Mouse (Mus musculus) 416B (cell line): ENCODE measurements around the gene Tenm2.

Source experiments
- DNase-seq: peaks from one replicate; pipeline ENCODE4 v3.0.0; 2011; ENCODE audit warnings: low read depth

Tenm2 gene

DNA sequence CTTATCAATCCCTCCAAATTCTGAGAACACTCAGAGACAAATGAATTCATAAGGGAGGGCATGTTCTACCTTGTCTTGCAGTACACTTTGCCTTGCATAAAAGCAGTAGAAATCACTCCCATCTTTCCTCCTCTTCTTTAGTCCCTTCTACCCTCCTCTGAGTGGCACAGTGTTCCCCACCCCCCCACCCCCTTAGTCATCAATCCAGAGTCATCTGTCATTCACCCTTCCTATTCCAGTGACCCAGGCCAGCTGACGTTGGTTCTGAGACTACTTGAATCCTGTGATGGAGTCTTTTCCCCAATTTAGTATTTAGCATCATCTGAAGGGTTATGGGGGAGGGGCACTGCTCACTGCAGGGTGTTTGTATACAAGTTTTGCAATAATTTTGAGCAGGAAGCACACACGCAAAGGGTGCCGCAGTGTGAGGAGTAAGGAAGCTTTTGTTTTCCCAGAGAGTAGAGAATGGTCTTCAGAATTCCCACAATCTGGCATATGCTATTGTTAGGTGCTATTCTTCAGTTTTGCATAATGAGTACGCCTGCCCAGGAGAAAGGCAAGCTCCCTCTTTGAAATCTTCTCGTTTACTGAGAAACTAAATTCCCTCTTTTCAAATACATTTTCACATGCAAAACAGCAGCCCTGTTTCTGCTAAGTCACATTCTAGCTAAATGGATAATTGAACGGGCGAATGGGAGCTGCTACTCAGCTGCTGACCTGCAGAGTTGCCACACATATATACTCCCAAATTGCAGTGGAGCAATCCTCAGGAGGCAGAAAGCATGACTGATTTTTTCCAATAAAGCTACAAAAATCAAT lies 1115.0 kb downstream of the Tenm2 start:
- DNase-seq = no peak

DNA sequence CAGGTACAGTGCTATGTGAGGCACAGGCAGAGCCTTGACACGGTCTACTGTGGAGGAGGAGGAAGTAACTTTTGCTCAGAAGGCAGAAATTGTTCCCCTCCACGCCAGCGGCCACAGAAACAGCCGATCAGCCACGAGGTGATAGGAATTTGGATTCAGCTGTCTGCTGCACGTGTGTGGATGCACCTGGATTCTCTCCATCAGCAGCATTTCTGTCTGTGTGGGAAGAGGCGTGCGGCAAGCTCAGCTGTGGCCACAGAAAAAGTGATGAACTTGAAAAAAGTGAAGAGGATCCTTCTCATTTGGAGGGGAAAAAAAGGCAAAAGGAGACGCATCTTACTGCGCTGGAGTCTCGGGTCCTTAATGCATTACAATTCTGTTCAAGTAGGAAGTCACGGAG lies 1122.4 kb downstream of the Tenm2 start:
- DNase-seq = no peak

DNA sequence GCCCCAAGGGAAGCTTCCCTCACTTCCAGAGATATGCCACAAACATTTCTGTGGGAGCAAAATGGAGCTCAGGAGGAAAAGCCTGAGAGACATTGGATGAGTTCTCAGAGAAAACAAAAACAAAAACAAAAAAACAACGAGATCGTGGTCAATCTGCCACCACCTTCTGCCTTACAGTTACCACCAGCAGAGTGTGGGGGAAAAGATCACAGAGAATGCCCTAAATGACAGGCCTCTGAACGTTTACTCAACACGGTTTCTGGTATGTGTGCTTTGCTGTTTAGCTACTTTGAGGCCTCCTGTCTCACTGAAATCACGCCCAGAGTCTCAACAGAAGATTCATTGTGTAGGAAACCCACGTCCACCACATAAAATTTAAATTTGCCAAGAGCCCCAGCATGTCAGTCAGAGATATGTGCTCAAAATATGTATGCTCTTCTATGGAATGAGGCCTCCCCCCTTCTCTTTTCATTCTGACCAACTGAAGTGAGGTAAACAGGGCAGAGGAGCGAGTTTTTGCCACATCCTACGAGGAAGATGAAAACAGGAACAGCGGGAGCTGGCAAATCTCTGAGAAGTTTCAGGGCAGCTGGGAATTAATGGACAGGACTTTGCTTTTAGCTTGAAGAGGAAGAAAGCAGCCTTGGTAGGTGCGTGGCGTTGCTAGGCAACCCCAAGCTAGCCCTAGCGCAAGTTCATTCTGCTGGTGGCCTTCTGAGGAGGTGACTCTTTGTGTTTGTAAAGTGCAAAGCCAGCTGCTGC lies 1126.6 kb downstream of the Tenm2 start:
- DNase-seq = no peak

DNA sequence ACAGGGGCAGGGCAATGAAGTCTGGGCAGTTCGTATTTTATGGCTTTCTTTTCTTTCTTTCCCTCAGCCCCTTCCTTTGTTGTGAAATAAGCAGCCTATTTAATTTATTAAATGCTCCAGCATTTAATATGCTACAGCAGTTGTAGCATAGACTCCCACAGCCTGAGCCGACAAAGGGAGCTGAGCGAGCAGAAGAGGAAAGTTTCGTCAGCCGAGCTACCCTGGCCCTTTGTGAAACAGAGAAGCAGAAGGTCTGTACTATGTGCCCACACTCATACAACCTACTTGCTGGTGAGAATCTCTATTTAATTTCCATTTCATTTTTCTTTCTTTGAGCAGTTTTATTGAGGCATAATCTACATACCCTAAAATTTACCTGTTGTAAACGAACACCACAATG lies 1127.9 kb downstream of the Tenm2 start:
- no peak for DNase-seq

DNA sequence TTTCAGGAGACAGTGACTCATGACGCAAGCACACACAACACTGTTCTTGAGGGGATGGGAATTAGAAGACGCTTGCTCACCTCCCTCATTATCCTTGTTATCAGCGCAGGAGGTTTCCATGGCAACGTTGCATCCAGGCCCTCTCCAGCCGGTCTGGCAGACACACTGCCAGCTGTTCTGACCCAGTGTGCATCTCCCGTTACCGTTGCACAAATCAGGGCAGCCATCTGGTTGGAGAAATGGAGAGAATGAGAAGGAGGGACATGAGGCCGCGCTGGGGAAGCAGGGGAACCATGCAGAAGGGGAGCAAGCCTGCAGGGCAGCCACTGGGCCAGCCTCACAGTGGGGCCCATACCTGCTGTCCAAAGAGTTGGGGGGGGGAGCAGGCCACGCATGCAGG lies 1129.1 kb downstream of the Tenm2 start:
- DNase-seq = no peak

DNA sequence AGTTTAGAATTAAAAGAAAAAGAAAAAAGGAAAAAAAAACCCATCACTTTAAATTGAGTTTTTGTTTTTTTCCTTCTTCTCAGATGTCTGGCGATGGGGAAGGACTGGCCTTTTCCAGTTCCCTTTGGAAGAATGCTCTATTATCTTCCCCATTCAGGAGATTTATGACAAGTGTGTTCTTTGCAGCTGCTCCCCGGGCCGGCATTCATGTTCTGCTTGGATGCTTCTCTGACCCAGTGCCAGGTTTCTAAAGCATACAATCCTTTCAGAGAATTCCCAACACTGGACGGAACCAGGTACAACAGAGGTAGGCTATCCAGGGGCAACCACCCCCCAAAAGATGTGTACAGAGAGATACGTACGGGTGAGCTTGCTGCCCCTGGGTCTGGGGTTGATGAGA lies 1132.2 kb downstream of the Tenm2 start:
- DNase-seq = no peak

DNA sequence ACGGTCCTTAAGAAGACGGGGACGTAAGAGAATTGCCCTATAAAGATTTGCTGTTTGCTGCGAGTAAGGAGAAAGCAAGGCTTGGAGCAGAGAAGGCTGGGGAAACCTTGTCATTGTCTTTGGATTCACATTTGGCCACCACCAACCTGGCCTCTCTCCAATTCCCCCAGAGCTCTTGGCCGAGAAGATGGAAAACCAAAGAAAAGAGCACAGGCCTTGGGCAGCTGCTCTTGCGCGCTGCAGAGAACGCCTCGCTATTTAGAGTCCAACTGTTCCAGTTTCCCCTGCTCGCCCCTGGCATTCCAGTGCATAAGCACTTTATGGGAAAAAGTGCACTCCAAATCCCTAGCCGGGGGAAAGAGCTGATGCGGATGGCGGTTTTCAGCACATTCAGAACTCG lies 1139.5 kb downstream of the Tenm2 start:
- DNase-seq = no peak

DNA sequence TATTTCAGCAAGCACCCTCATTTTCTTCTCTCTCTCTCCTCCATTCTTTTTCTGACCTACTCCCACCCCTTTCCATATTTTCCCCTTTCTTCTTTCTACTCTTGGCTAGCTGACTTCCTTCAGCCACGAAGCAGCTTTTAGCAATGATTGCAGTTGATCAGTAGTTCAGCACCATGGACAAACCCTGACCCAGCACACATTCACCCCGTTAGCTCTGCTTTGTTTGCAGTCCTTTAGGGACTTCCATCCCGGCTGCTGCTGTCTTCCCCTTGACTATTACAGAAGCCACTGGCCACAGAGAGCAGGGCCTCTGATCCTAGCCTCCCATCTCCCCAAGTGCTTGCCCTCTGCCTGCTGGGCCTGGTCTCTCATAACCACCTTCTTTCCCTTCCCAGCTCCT lies 1145.6 kb downstream of the Tenm2 start:
- DNase-seq = no peak

DNA sequence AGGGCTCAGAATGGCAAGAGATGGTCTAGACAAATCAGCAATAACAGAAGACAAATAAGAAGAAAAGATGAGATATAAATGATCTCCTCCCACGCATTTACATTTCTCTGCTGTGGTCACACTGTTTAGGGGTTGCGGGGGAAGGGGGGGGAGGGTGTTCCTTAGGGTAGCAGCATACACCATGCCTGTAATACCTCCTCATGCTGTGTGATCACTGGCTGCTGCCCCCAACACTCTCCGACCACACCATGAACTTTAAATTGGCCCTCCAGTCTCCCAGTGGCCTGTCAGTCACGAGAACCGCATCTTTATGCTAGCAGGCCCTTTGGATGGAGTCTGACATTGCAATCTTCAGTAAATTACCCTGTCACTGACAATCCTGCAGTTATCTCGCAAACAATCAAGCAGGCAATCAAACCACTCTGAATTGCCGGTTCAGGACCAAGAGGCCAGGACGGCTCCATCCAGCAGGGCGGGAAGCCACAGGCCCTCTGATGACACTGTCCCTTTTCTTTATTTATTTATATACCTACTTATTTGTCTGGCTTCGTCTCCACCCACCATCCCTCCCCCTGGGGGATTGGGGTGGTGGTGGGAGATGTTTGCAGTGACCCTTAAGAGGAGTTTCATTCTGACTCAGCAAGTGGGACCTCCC lies 1154.2 kb downstream of the Tenm2 start:
- no peak for DNase-seq

DNA sequence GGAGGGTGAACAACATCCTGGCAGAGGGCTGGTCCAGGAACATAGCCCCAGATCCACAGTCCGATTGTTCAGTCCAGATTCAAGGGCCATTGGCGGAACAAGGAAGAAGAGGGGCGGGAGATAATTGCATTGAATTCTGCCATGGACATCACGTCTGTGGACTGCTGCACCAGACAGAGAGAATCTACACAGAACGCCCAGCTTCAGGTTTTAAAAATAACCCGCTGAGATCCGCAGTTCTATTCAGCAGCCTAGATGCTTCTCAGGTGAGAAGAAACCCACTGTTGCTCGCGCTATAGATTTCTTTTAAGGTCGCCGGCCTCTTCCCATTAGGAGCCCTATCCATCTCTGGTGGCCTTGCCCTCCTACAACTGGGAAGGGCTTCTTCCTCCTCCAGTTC lies 1155.0 kb downstream of the Tenm2 start:
- no peak for DNase-seq

DNA sequence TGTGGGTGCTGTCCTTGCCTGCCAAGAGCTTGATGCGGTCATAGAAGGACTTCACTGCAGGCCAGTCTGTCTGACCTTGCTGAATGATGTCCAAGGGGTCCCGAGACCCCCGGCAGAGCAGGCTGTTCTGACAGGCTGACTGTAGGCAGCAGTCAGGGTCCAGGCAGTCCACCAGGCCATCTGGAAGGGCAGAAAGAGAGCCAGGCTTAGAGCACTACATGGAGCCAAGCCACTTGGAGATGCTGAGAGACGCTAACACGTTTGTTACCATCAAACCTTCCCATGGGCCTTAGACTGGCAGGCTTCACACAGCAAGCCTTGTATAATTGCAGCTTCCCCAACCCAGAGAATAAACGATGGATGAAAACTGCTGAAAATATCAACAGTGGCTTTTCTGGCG lies 1157.4 kb downstream of the Tenm2 start:
- DNase-seq = no peak

DNA sequence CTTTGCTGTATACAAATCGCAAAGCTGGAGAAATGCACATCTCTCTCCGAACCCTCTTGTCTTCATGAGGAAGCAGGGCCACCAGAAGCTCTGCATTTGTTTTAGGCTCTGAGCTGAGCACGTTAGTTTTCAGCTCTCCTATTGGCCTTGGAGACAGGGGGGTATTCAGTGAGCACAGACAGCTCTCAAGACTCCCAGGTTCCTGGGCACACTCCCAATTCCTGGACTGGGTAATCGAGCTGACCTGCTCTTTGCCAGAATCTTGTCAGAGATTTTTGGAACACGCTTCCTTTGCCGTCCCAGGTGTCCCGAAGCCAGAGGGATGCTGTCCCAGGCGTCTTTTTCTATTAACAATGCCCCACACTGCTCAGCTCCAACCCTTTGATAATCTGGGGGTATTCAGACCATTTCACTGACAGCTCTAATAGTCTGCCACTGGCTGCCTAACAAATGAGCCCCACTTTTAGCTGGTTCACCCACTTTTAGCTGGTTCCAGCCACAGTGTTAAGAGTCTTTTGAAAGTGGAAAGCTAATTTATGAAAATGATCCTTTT lies 1161.7 kb downstream of the Tenm2 start:
- DNase-seq = no peak

DNA sequence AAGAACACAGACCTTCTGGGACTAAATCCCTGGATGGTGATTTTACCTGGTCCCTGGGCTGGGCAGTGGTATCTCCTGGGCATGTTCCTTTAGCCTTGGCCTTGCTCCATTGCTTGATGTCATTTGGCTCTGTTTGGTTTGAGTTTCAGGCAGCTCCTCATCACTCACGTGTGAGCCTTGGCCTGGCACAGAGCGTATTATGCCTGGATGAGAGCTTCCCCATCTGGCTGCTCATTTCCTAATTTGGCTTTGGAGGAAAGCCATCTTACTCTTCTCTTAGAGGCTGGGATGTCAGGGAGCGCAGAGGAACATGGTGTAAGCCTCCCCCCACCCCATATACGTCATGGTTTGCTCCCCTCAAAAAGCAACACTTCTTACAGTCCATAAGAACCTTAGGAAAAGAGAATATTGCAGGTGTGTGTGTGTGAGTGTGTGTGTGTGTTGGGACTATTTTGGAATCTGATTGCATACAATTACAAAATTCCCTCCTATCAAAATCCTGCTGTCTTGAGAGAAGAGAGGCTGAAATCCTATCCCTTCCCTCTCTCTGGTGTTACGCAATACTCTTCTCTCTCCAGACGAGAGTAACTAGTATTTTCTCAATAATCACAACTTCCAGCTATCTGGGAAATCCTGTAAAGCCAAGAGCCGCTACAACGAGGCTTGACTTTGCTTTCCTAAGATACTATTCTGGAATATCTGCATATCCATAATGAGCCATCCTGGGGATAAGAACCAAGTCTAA lies 1162.5 kb downstream of the Tenm2 start:
- DNase-seq = no peak

DNA sequence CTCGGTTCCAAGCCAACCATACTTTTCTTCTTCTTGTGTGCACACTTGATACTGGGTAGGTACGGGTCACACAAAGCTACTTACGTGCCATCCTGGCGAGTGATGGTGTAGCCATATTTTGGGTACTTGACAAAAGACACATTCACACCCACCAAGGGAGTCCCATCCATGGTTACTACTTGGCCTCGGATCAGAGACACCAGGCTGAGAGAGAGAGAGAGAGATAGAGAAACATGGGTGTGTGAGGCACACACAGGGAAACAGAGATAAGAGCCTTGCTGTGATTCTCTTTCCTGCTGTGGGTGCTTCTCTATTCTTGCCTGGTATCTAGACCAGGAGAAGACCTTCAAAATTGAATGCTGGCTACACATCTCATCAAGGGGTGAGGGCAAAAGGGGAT lies 1163.1 kb downstream of the Tenm2 start:
- DNase-seq = no peak

DNA sequence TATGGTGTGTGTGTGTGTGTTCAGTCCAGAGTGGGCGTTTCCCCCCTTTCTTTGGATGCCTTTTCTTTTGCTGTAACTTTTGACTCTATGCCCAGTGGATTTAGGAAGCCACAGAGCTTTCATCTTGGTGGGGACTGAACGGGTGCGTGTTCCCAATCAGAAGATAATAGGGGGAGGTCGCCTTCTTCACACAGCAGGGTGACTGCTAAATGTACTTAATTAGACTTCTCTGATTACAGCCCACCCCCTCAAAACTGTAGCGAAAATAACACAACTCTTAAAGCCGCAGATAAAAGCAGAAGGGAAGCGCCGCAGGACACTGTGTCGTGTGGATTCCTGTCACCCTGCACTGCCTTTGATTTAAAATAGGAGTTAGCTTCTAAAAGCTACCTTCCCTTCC lies 1163.7 kb downstream of the Tenm2 start:
- DNase-seq = no peak

DNA sequence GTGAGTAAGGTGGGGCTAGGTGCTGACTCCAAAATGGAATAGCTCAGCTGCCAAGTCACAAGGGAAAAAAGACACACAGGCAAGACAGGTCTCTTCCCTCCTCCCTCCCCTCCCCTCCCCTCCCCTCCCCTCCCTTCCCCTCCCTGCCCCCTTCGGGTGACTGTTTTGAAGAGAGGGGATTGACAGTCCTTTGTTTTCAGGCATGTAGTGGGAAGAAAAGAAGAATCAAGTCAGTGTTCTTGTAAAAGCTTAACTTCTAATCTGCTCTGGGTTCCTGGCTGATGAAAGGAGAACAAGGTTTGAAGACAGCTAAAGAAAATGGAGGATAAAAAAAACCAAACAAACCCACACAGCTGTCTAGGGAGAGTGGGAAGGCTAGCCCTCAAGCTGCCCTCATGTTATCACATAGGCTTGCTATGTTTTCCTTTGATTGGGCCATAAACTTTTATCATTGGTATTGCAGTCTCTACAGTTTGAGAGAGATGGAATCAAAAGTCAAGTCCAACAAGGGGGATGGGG lies 1176.4 kb downstream of the Tenm2 start:
- DNase-seq = no peak

DNA sequence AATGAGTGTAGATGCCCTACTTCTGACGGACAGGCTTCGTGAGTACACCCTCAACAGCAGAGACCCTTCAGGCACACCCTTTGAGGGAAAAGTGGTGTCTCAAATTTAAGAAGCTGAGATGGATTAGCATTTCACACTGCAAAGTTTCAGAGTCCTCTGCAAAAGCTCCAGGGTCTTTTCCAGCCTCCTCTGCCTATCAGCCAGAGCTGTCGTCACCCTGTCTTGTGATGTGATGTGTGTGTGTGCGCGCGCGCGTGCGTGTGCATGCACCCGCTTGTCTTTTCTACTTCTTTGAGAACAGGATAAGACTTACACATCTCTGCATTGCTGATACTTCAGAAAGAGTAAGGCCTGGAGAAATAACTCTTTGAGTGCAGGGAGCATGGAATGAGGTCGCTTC lies 1179.2 kb downstream of the Tenm2 start:
- no peak for DNase-seq

DNA sequence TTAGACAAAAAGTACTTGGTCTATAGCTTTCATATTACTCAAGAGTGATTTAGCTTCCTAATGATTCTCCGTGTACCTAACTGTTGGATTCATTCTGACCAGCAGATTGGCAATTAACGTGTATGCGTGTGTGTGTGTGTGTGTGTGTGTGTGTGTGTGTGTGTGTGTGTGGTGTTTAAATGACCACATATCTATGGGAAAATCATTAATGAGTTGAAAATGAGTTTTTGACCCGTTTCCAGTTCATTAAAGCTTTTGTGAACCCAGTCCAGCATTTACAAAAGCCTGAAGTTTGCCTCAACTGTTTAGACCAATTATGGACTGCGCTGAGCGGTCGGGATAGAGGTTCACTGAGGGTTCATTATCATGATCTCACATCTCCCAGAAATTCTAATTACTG lies 1181.4 kb downstream of the Tenm2 start:
- DNase-seq = no peak

DNA sequence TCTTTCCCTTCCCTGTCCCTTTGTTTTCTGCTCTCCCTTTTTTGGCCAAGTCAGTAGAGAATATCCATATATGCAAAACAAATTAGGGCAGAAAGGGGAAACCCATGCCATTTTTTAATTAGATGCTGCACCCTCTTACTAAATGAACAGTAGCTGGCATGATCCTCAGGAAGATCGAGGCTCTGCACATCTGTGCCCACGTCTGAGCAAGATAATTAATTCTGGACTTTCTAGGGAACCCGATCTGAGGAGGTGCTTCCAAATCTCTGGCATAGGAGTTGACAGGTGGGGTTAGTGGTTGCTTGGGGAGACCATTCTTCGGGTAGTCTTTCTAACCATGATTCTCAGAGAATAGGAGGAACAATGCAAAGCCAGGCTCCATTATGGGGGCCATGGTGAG lies 1182.3 kb downstream of the Tenm2 start:
- no peak for DNase-seq

DNA sequence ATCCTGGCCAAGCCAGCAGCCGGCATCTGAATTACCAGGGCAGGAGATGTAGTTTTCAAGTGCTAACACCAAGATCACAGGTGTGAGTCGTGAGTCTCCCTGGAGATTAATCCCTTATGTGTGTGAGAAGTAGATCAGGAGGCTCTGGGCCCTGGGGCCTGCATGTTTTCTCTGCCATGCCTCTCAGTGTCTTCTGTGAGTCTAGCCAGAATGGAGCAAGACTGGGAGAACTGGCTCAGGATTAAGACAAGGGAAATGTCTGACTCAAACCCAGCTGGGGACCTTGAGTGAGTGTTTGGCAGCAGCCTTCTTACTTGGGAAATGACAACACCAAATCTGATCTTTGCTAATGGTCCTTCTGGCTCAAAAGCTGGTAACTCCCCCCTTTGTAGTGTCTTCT lies 1183.2 kb downstream of the Tenm2 start:
- no peak for DNase-seq

DNA sequence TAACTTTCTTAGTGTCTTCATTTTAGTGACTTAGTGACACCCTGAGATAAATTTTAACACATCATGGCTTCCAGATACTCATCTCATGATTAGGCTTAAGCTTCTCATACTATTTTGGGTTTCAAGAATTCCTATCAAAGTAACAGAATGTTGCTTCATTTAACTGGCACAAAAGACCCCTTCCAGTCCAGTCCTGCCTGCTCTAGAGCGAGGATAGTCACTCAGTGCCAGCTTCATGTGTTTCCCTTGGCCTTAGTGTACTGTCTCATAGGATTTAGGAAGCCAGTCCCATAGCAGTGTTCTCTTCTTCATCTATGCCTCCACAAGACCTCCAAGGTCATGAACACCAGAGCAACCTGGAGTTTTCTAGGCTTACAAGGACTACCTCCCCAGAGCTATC lies 1183.7 kb downstream of the Tenm2 start:
- no peak for DNase-seq

DNA sequence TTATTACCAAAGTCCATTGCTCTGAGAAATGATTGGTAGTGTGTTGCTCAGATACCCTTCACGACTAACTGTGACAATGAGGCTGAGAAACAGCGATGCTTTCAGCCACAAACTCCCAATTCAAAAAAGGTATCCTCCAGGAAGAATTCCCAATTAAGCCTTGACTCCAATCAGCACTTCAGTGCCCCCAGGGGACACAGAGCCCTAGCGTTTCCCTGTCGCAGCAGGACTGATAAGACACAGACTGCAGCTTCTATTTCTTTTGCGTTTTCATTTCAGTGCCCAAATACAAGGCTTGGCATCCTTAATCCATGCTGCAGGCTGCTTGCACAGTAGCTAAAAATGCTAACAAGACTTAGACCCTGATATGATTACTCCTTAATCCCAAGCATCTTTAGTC lies 1186.2 kb downstream of the Tenm2 start:
- no peak for DNase-seq
